Mouse (Mus musculus) left cerebral cortex, adult 11 months (tissue): ENCODE results near the gene Lats1.
A peak's percentile ranks its signal among the peaks of the same experiment; 100 is the strongest.

Experiments
- DNase-seq: peaks from one replicate; pipeline ENCODE4 v3.0.0; 2022; ENCODE audit warnings: low spot score

Gene Lats1

DNA sequence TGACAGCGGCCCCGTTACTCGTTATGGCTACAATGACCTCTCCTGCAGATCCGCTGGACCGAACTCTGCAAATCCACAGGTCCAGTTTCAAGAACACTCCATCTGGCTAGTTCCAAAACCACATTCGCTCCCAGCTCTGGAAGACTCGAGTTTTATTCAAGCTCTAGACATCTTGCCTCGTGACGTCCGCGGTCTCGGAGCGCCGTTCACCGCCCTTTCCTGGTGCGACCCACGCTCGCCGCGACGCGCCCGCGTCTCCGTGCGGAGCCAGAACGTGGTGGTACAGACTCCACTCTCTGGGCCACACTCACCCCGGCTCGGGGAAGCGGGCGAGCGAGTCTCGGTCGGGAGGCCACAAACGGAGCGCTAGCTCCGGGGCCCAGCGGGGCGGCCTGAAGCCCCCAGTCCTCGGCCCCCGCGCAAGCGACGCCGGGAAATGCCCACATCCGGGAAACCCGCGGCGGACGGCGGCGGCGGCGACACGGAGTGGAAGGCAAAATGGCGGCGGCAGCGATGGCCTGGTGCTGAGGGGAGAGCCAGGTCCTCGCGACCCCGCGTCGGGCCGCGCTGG, at the start of gene Lats1, which contains the start of gene Pcmt1:
Lats1 (plus strand) TSS at position 484 of the 571 bp plus-strand sequence.
Pcmt1 (minus strand) TSS at position 406 of the 571 bp plus-strand sequence.
- DNase-seq = peak; percentile 67

DNA sequence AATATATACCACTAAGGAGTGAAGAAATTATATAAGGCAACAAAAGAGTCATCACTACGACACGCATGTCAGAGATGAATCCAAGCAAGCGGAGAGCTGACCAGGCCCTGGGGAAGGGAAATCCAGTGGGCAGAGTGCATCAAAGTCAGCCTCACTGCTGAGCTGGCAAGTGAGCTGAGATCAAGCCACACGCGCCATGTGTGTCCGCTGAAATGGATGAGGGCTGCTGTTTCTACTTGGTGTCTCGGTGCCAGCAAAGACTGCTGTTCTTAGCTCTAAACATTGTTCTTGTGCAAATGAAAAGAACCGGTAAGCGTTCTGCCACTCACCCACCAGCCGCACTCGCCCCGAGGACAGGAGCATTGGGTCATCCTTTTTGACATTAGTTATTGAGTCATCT, 40.6 kb upstream of the Lats1 start:
- no peak for DNase-seq

DNA sequence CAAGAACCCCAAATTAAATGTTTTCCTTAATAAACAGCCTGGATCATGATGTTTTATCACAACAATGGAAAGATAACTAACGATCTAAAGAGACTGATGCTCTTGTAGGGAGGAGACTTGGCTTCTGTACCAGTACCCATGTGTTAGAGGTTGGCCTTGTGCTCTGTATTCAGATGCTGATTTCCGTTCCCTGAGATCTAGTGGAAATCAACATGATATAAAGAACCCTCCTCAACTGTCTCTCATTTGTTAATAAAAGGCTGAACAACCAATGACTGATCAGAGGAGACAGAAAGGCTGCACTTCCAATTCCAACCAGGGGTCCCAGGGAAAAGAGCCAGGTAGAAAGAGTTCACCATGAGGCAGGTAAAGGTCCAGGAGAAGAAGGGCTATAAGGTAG, 35.1 kb upstream of the Lats1 start:
- DNase-seq = no peak

DNA sequence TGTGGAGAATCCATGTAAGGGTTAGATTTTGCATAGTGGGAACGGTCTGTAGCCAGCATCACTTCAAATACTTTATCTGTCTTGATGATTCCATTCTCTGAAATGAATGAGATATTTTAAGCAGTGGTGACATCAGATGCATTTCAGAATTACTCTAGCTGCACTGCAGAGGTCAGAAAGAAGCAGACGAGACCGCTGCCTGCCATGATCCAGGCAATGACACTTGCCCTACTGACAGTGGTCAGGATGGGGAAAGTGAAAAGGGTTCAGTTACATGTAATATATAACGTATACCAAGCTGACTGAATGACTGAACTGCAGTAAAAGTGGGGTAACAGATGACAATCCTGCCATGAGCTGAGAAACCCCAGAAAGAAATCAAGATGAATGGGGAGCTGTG, 32.0 kb upstream of the Lats1 start:
- no peak for DNase-seq

DNA sequence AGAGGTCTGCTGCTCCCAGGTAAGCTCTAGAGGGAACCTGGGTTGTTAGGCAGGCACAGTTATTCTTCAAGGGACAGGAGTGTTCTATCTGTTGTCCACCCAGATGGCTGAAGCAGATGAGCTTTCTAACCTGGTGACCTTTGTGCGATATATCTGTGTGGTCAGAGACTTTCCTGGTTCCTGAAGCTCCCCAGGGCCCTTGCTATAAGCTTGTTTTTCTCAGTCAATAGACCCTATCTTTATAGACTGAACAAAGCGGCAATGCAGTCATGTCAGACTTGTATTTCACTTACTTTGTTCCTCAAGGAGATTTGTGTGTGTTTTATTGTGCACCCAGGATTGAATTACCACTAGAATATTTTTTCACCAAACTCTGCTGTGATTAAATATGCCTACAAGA, 30.0 kb upstream of the Lats1 start:
- no peak for DNase-seq

DNA sequence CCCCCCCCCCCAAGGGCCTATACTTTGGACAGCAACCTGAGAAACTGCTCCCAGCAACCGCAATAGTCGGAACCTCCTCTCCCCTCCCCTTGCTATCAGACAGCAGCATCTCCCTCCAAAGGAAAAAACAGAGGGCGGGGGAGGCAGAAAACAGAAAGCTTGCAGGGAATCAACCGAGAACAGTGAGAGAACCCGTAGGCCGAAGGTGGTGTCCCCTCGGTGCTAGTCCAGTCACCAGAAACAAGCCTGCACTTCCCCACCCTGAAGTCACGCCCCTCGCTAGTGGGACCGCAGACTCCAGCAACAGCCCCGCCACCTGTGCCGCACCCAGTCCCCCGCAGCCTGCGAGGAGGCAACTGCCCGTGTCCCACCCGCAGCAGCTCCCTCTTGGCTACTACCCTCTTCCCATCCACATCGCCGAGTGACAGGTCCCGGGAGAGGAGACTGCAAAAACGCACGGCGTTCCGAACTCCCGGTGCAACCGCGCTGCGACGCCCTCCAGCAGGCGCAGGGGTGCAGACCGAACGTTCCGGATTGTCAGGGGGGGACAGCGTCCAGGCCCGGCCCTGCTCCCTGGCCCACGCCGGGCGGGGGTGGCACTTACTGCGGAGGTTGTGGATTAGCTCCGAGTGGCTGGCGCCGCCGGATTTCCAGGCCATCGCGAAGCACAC, 18.4 kb upstream of the Lats1 start:
- no peak for DNase-seq

DNA sequence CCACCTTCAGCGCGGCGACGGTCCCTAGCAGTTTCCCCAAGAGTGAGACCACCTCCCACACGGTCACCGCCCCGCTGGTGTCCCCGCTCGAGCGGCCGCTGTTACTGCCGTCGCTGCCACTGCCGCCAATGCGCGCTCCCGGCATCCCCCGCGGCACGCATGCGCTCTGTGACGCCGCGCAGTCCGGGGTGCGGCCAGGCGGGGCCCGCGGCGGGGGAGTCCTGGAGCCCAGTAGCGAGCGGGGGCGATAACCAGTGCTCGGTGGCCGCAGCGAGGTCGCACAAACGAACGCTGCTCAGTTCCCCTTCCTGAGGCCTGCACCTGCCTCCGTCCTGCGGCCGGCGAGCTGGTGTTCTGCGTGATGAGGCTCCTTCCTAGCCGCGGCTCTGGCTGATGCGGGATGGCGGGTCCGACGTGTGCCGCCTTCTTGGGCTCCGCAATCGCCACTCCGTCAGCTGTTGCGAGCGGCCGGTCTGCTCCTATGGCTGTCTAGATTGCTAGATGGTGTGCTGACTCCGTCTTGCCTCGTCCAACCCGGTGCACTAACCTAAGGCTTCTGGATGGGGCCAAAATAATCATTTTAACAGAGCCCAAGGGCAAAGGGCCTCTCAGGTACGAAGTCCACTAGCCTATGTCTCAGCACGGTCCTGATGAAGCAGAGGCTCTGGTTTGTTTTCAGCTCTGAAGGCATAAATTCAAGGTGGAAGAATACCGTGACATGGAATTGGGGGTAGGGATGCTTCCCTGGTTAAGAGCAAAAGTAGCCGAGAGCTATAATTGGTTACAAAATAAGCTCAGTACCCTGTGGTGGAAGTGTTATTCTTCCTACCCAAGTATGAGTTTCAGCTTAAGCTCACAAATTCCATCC, 17.6 kb upstream of the Lats1 start:
- peak; percentile 85 for DNase-seq

DNA sequence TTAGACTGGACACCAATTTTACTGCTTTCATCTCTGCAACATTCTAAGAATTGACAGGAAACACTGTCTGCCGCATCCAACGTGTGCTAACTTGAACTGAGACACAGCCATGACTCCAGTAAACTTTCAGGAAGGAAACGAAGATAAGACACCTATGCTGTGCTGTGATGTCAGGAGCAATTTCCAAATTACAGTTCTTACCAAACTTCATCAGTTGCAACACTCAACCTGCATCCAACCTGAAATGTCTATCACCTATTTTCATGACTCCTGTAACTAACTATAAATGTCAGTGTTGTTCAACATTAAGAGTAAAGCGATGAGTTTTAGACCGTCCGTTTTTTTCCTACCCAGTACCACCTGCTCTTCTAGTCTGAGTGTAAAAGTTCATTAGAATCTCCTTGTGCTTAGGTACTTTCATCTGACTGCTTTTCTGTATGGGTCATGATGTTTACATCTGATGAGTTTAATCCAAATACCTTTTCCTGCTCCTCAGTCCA, 16.9 kb upstream of the Lats1 start:
- no peak for DNase-seq

DNA sequence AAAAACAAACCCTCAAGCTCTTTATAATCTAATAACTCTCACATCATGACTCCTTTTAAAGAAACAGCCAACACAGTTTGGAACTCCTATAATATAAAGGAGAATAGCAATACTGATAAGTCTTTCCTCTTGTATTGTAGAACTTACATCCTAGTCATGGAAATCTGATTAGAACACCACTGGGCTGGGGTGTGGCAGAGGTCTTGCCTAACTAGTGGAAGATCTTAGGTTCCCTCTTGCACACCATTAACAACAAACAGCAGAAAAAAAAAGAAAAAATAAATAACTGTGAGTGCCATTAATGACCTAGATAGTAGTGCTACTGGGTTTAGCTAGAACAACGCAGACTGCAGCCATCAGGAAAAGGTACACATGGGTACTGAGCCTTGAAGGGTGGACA, 16.1 kb upstream of the Lats1 start:
- DNase-seq = no peak

DNA sequence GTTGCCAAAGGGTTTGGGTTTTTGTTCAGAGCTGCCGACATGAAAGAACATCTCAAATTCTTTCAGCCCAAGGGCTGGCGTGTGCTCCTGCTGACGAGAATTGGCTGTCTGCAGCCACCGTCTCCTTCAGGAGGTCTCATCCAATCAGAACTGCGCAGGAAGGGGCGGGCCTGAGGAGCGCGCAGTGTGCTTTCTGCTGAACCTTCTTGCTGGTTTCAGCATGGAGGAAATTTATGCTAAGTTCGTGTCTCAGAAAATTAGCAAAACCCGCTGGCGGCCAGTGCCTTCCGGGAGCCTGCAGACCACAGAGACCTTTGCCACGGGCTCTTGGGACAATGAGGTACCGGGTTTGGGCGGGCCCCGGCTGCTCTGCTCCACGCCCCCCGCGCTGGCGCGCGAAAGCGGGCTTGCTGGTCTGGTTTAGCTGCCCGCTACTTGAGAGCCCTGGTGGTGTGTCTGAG, 13.6 kb upstream of the Lats1 start, which contains the start of gene Nup43:
Nup43 (plus strand) TSS at position 162 of the 461 bp plus-strand sequence.
- DNase-seq = peak; percentile 76

DNA sequence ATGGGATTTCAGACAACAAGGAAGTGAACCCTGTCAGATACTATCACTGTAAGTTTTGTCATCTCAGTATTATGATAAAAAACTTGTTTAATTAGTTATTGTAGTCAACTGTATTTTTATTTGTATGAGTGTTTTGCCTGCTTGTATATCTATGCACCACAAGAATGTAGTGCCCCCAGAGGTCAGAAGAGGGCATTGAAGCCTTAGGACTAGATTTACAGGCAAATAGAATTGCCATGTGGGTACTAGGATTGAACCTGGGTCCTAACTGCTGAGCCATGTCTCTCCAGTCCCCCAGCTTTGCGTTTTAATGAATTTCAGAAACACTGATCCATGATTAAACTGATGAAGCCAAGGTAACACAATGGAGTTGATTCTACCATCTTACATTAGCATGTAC, 7.3 kb upstream of the Lats1 start:
- DNase-seq = no peak

DNA sequence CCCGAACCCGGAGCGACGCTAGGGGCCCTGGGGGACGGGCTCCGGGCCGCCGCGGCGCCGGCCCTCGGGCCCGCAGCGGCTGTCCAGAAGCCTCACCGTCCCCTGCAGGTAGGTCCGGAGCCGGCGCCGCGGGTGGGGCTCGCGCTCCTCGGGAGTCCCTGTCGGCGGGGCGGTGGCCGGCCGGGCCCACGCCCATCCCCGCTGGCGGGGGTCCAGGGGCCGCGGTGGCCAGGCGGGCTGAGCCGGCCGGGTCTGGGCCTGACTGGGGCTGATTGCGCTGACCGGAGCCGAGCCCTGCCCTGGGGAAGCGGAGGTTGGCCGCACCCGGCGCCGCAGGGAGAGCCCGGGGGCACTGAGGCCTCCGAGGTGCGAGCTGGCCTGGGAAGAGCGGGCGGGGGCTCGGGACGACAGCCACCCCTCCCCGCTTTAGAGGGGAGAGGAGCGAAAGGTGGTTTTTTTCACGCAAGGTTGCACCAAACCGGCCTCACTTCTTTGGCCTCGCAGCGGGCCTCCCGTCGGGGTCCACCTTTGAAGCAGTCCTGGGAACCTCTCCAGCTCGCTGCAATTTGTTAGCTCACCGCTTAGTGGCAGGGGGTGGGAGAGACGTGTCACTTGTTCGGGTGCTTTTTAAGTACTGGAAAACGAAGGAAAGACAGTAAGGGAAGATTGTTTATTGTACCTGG, 470 bp downstream of the Lats1 start:
- peak; percentile 29 for DNase-seq

DNA sequence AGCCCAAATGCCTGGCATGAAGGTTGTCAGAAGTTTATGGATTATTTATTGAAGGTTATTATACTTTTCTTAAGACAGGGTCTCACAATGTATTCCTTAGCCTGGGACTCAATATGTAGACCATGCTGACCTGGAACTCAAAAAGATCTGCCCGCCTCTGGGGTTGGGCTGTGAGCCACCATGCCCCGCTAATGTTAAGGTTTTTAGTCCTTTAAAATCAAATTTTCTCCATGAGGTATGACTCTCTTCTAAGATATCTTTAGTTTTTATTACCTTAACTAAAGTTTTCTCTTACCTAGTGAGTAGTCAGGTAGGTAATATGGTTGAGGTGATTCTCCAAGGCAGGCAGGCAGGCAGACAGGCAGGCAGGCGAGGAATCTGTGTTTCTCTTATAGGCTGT, 1.2 kb downstream of the Lats1 start:
- no peak for DNase-seq

DNA sequence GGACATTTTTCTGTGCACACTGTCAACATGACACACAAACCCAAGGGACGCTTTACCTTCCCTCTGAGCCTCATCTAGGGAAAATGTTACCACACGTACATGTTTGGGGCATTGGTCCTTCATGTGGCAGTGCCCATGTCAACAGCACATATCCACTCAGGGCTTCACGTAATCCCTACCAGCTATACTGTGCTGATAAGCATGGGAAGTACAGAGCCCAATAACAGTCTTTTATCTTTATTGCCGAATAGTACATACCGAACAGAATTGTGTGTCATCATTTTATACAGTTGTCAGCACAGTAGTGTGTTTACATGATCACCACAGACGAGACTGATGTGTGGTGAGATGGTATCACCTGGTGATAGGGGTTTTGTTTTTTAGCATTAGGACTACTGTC, 5.9 kb downstream of the Lats1 start:
- DNase-seq = no peak

DNA sequence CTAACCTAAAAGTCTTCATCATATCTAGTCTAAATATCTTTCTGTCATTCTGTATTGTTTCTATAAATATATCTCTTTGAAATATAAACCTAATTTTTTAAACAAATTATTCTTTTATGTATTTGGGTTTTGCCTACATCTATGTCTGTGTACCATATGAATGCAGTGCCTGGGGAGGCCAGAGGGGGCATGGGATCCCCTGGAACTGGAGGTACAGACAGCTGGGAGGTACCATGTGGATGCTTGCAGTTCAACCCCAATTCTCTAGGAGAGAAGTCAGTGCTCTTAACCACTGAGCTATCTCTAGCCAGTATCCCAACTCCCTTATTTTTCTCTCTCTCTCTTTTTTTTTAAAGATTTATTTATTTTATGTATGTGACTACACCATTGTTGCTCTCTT, 14.3 kb downstream of the Lats1 start:
- no peak for DNase-seq

DNA sequence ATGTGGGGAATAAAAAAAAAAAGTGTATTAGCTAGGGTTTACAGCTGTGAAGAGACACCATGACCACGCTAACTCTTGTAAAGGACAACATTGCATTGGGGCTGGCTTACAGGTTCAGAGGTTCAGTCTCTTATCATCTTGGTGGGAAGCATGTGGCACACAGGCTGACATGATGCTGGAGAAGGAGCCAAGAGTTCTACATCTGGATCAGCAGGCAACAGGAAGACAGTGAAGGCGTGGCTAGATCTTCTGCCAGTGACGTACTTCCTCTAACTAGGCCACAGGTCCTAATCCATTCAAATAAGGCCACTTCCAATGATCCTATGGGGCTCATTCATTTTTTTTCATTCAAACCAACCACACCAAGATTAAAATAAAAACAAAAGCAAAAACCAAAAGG, 19.1 kb downstream of the Lats1 start:
- no peak for DNase-seq

DNA sequence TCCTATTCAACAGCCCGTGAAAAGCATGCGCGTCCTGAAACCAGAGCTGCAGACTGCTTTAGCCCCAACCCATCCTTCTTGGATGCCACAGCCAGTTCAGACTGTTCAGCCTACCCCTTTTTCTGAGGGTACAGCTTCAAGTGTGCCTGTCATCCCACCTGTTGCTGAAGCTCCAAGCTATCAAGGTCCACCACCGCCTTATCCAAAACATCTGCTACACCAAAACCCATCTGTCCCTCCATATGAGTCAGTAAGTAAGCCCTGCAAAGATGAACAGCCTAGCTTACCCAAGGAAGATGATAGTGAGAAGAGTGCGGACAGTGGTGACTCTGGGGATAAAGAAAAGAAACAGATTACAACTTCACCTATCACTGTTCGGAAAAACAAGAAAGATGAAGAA, 21.6 kb downstream of the Lats1 start:
- DNase-seq = no peak

DNA sequence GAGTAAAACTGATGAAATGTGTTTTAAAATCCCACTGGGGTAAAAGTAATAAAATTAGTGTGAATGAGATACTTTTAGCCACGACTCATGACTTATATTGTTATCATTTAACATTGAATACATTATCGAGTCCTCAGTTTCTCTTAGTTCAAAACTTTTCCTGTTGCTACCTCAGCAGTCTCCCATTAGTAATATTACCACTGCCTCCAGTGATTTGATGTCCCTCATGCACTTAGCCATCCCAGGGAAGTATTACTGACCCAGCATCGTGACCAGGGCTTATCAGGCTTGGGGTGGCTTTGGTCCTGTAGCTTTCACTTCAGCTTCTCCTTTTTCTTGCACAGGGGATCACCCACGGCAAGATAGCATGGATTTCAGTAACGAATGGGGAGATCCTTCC, 29.1 kb downstream of the Lats1 start:
- no peak for DNase-seq

DNA sequence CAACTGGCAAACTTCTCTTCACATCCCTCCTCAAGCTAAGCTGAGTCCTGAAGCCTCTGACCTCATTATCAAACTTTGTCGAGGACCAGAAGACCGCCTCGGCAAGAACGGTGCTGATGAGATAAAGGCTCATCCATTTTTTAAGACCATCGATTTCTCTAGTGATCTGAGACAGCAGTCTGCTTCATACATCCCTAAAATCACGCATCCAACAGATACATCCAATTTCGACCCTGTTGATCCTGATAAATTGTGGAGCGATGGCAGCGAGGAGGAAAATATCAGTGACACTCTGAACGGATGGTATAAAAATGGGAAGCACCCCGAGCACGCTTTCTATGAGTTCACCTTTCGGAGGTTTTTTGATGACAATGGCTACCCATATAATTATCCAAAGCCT, 31.5 kb downstream of the Lats1 start:
- DNase-seq = no peak

DNA sequence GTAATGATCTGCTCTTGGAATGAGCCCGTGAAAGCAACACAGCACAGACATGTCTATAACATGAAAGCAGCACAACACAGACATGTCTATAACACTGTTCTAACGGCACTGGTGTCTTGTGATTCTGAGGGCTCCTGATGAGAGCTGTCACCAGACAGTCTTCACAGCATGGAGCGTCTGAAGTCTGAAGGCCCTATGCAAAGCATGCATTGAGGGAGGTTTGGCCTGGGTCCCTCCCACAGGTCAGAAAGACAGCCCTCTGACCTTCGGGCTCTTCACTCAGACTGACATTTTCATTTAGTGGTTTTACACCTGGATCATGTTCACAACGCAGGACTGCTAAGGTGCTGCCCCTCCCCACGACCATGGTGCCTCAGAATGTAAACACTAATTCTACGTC, 34.0 kb downstream of the Lats1 start:
- no peak for DNase-seq

DNA sequence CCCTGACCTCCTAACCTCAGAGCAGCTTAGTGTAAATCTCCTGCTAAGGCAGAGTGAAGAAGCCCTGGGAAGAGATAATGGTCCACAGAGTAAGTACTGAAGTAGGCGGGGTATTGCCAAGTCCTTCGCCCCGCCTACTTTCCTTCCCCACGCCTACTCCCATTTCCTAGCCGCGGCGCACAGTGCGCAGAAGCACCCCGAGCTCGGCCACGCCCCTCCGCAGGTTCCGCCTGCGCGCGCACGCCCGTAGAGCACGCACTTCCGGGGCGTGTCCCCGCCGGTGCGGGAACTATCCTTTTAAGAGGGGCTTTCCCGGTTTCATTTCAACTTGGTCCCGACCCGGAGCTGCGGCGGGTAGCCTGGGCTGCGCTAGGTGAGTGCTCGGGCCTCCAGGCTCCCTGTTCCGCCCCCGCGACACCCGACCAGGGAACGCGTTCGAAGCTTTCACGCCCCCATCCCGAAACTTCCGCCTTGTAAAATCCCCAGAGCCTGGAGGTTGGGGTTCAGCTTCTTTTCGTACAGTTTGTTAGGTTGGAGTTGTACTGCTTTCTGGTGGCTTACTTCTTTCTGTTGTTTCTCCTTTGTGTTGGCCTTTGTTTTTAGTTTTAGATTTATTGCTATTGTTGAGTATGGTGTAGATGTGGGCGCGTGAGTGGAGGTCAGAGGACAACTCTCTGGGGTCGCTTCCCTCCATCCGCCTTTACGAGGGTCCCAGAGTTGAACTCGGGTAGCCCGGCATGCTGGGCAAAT, 44.9 kb downstream of the Lats1 start, which contains the start of gene Katna1:
Katna1 (plus strand) TSS at position 250 of the 750 bp plus-strand sequence.
- peak; percentile 83 for DNase-seq

DNA sequence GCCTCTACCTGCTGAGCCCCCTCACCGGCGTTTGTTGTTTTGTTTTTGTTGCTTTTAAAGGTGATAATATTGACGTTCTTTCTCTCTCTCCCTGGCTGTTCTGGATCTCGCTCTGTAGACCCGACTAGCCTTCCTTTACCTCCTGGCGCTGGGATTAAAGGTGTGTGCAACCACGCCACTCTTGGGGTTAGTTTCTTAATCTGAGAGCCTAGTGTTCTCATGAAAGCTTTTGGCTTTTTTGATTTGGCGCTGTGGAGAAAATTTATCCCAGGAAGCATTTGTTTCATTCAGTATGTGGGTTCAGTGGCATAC, 45.4 kb downstream of the Lats1 start:
- no peak for DNase-seq
